Mouse (Mus musculus) right cerebral cortex, postnatal 36 days (tissue): ENCODE data around the gene Ung.

Experiments
- DNase-seq, 2 experiments: peaks; one replicate each; pipeline ENCODE4 v3.0.0; 2022; ENCODE audit warnings: low spot score in 2 of 2, mixed read lengths in 1 of 2

The Ung gene

DNA sequence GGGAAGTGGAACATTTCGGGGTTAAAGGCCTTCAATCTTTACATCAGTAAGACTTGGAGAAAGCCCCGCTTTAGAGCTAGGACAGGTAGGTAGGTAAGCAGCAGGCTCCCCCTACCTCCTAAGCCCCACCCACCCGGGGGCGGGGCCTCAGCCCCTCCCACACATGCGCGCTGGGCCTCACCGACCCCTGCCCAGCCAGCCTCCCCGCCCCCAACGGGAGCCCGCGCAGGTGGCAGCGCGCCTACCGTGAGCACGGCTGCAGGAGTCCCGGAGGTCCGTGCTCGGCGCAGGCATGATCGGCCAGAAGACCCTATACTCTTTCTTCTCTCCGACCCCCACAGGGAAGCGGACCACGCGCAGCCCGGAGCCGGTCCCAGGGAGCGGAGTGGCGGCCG is at the start of gene Ung:
Ung (plus strand) TSS at position 176 of the 395 bp plus-strand sequence.
- no peak for DNase-seq

GRCm38 (mm10) chr5:114085501-114085900 is 44.7 kb upstream of the Ung start:
- no peak for DNase-seq

GRCm38 (mm10) chr5:114087875-114088480 is 42.2 kb upstream of the Ung start:
- peak in 1 of 2 experiments; percentile 51 for DNase-seq

- DNase-seq, result no peak
These were observed 39.7 kb upstream of the Ung start for GRCm38 (mm10) chr5:114090421-114091013.

GRCm38 (mm10) chr5:114091057-114091807 is 39.0 kb upstream of the Ung start, which contains the start of gene Svop:
TSS of gene Svop (minus strand) at chr5:114091570.
- peak; percentile 68 to 76 for DNase-seq

DNA sequence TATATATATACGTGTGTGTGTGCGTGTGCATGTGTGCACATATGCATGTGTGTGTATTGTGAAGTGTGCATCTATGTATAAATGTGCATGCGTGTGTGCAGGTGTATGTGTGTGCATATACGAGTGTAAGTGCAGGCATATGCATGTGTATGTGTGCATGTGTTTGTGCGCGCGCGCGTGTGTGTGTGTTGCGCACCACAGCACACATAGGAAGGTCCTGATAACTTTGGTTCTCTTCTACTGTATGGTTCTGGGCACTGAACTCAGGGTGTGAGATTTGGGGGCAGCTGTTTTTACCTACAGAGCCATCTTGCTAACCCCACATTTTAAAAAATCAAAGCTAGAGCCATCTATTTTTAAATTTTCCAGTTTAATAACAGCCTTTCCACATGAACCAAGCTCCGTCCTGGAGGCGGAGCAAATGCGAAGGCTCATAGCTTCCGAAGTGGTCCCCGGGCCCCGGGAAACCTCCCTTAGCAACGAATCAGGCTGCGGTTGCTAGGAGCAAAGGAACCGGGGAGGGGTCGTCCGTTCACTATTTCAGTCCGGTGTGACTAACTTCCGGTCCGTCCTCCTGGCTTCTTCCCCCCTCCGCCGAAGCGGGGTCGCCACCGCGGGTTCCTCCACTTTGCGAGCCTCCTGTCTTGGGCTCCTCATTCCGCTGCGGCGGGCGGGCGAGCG is 30.3 kb upstream of the Ung start:
- DNase-seq, result peak; percentile 89

GRCm38 (mm10) chr5:114100390-114101099 is 29.6 kb upstream of the Ung start:
- DNase-seq, result no peak

DNA sequence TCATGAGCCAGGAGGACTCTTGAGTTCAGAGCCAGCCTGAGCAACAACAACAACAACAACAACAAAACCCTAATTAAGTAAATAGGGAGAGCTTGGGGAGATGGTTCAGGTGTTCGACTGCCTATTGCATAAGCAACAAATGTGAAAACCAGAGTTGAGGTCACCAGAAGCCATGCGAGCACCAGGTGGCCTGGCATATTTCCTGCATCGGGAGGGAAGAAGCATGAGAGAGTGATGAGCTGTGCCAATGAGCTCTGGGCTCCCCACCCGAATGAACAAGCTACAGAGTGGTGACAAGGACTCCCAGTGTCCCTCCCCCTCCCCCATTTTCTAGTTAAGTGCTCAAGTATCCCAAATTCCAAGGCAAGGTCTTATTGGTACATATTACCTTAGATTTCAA is 28.3 kb upstream of the Ung start:
- DNase-seq, result no peak

DNA sequence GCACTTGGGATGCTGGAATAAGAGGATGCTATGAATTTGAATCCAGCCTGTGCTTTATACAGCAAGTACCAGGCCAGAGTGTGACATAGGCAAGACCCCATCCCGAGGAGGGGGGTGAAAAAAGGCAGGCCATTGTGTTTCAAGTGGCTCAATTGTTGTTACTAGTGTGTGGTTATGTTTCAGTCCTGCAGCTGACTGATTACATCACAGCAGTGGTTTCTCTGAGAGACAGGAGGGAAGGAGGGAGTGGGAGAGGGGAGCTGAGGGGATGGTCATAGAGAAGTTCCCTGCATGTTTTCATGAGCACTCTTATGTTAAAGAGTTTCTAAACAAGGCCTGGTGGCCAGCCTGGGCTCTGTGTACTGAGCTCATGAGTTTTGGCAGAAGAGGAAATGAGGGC is 27.4 kb upstream of the Ung start:
- no peak for DNase-seq

- no peak for DNase-seq
These were observed 23.7 kb upstream of the Ung start for GRCm38 (mm10) chr5:114106391-114106935.

DNA sequence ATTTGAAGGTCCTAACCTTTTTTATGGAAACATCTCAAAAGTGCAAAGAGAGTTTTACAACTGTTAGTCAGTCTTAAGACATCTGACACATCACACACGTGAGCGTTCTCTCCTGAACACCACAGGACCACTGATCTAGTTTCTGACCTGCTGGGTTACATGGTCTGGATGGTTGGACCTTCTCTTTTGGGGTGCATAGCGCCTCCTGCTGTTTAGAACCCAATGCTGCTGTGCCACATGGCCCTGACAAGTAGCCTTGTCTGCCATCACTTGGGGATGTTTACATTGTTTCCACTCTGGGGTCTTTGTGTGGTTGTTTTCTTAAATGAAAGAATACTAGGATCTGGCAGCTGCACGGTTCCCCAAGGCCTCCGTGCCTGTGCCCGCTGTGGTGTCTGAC is 16.9 kb upstream of the Ung start:
- DNase-seq, result no peak

DNA sequence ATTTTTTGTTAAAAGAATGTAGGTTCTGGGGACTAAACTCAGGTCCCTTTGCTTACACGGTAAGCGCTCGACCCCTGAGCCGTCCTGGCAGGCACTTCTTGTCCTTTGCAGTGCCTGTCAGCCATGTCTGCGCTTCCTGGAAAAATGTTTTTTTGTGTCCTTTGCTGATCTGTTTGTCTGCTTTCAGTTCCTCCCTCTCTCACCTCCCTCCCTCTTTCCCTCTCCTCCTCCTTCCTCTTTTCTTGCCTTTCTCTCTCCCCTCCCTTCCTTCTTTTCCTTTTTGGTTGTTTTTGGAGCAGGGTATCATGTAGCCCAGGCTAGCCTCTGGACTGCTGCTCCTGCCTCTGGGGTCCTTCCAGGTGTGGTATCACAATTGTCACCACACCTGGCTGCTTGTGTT is 15.2 kb upstream of the Ung start:
- DNase-seq, result no peak

DNA sequence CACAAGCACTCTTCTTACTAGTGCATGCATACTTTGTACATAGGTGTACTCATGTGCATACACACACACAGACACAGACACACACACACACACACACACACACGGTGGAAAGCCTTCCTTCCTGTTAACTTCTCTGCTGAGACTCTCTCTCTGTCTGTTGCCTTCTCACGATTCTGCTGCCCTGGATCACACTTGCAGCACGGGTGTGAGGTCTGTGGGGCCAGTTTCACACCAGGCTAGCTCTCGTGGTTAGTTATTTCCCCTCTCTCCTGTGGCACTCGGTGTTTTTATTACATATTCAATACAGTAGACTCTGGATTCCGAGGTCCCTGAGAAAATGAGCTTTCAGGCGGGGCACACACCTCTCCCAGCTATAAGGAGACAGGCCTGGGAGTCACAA is 13.6 kb upstream of the Ung start:
- DNase-seq, result no peak

DNA sequence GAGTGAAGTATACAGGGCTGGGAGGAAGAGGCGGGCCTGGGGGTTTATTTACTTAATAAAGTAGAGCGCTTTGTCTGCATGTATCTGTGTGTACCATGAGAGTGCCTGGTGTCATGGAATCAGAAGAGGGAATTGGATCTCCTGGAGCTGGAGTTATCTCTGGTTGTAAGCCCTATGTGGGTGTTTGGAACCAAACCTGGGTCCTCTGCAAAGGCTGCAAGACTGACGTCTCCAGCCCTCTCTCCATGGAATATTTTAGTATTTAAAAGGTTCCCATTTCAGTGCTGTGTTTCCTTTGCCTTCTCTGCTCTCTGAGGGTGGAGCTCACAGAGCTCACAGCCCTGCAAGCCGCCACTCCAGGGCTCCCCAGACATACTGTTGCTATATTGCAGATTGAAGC is 10.4 kb upstream of the Ung start:
- DNase-seq, result peak in 1 of 2 experiments; percentile 35

- no peak for DNase-seq
These were observed 4.2 kb upstream of the Ung start for GRCm38 (mm10) chr5:114126008-114126407.

DNA sequence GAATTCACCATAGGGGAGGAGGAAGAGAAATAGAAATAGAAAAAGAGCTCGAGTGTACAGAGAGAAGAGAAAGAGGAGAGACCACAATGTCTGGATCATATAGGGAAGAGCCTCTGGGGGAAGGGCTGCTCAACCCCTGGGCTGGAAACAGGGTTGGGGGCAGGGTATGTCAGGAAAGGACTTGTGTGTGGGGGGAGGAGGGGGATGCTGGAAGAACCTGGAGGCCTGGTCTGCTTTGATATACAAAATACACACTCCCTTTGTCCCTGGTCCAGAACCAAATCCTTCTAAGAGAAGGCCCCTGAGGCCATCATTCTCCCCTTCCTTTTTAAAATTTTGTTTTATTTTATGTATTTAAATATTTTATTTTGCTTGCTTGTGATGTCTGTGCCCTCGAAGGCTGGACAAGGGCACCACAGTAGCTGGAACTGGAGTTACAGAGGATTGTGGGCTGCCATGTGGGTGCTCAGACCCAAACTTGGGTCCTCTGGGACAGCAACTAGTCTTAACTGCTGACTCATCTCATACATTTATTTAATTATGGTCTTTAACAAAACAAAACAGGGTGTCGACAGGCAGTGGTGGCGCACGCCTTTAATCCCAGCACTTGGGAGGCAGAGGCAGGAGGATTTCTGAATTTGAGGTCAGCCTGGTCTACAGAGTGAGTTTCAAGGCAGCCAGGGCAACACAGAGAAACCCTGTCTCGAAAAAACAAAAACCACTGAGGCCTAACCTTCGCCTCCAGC is 3.5 kb upstream of the Ung start:
- DNase-seq, result no peak

DNA sequence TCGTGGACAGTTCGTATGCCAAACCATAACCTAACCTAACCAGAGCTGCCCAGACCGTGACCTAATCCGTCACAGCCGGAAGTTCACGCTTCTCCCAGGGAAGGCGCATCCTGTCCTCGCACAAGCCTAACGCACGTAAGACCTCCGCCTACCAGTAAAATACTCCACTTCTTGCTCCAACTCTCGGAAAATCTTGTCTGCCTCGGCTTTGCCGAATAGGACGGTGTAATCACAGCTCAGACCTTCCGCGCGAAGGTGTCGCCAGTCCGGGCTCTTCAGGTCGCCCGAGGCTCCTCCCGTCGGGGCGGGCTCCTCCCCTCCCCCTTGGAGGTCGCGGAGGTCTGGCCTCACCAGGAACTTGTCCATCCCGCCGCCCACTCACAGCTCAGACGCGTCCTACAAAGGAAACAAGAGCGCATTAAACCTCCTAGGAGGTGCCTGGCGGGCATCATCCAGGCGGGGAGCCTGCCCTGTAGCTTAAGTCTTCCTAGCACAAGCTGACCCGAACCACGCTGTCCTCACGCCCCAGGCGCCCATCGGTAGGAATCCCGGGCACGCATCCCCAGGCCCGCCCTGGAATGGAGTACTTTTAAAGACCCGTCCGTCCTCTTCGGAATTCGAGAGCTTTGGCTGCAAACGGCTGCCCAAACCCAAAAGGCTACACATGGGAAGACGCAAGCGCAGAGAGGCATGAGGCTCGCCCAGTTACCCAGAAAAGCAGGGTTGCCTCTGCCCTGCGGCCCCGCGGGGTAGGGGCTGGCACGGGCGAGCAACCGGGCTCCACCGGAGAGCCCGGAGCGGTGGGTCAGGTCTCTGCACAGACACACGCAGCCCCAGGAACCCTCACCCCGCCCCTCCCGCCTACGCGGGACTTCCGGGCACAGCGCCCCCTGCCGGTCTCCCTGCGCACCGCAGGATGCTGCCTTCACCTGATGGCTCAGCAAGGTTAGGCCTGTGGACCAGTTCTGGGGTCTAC is 2.5 kb upstream of the Ung start, which contains the start of gene Alkbh2:
Alkbh2 (minus strand) TSS at position 845 of the 976 bp plus-strand sequence.
- DNase-seq, result peak in 1 of 2 experiments; percentile 52

DNA sequence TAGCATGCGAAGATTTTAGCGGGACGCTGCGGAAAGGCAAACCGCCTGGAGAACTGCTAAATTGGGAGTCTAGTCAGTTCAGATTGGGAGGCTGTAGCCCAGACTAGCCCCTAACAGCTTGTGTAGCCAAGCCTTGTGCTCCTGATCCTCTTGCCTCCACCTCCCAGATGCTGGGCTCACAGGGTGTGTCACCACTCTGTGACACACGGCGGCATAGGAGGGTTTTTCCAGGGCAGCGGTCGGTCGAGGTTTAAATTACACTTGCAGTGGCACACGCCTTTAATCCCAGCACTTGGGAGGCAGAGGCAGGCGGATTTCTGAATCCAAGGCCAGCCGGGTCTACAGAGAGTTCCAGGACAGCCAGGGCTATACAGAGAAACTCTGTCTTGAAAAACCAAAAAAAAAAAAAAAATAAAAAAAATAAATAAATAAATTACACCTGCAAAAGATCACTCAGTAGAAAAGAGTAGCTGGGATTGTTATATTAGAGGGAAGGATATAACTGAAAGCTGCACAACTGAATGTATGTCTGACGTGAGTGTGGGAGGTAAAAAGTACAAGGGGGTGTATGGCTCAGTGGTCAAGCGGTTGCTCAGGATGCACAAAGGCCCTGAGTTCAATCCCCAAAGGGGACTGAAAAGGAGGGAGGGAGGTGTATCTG is 506 bp upstream of the Ung start:
- no peak for DNase-seq
